Mouse (Mus musculus) cerebellum, adult (tissue): Measurements from ENCODE around the gene Plppr5.

Experiments
- ATAC-seq: cut with Nextera tagmentation; 2 replicates; pipeline ENCODE4 v1.9.2; 2017; ENCODE audit warnings: mild to moderate bottlenecking, moderate library complexity, mixed read lengths; ENCODE audit not compliant: insufficient number of reproducible peaks, low FRiP score, low TSS enrichment

Gene Plppr5

GRCm38 (mm10) chr3:117574529-117575252 lies at the start of gene Plppr5:
TSS of gene Plppr5 (plus strand) at chr3:117574836.
- peak; percentile 56; the same call in 1 of the 2 replicates for ATAC-seq

GRCm38 (mm10) chr3:117549899-117550298 lies 24.7 kb upstream of the Plppr5 start:
- no peak for ATAC-seq

- no peak for ATAC-seq
Observed at GRCm38 (mm10) chr3:117550526-117550925, 24.1 kb upstream of the Plppr5 start.

- no peak for ATAC-seq
Observed at GRCm38 (mm10) chr3:117556972-117557371, 17.7 kb upstream of the Plppr5 start.

- ATAC-seq = peak; percentile 7; the same call in 1 of the 2 replicates
Observed at GRCm38 (mm10) chr3:117575253-117575927, 754 bp downstream of the Plppr5 start.

GRCm38 (mm10) chr3:117575928-117576254 lies 1.3 kb downstream of the Plppr5 start:
- ATAC-seq = peak; percentile 62; the same call in 1 of the 2 replicates

- no peak for ATAC-seq
Observed at GRCm38 (mm10) chr3:117577349-117577748, 2.7 kb downstream of the Plppr5 start.

- ATAC-seq = no peak
Observed at GRCm38 (mm10) chr3:117582628-117583027, 8.0 kb downstream of the Plppr5 start.

GRCm38 (mm10) chr3:117602404-117602803 lies 27.8 kb downstream of the Plppr5 start:
- no peak for ATAC-seq

- ATAC-seq = no peak
Observed at GRCm38 (mm10) chr3:117603458-117603857, 28.8 kb downstream of the Plppr5 start.

- no peak for ATAC-seq
Observed at GRCm38 (mm10) chr3:117606383-117606782, 31.7 kb downstream of the Plppr5 start.

GRCm38 (mm10) chr3:117611453-117611852 lies 36.8 kb downstream of the Plppr5 start:
- ATAC-seq = no peak

- no peak for ATAC-seq
Observed at GRCm38 (mm10) chr3:117614856-117615255, 40.2 kb downstream of the Plppr5 start.

GRCm38 (mm10) chr3:117625257-117626001 lies 50.8 kb downstream of the Plppr5 start:
- no peak for ATAC-seq

- no peak for ATAC-seq
Observed at GRCm38 (mm10) chr3:117628799-117629198, 54.2 kb downstream of the Plppr5 start.

GRCm38 (mm10) chr3:117630332-117630731 lies 55.7 kb downstream of the Plppr5 start:
- no peak for ATAC-seq

GRCm38 (mm10) chr3:117648612-117649011 lies 74.0 kb downstream of the Plppr5 start:
- no peak for ATAC-seq

GRCm38 (mm10) chr3:117664316-117664715 lies 89.7 kb downstream of the Plppr5 start:
- ATAC-seq = no peak

- no peak for ATAC-seq
Observed at GRCm38 (mm10) chr3:117679189-117679588, 104.6 kb downstream of the Plppr5 start.

GRCm38 (mm10) chr3:117684640-117685039 lies 110.0 kb downstream of the Plppr5 start:
- no peak; the same call in 1 of the 2 replicates for ATAC-seq

GRCm38 (mm10) chr3:117686036-117686435 lies 111.4 kb downstream of the Plppr5 start:
- ATAC-seq = no peak
